Mouse (Mus musculus): ENCODE measurements around the gene Xxylt1.

The Xxylt1 gene

GRCm38 (mm10) chr16:30984101-30984500 lies 97.1 kb downstream of the Xxylt1 start:
- no peak for DNase-seq

- DNase-seq: no peak
Measured at GRCm38 (mm10) chr16:30983699-30984098, 97.5 kb downstream of the Xxylt1 start.

- no peak for DNase-seq
Measured at GRCm38 (mm10) chr16:30983281-30983680, 98.0 kb downstream of the Xxylt1 start.

- DNase-seq: no peak
Measured at GRCm38 (mm10) chr16:30981345-30981744, 99.9 kb downstream of the Xxylt1 start.

- DNase-seq: no peak
Measured at GRCm38 (mm10) chr16:30979905-30980304, 101.3 kb downstream of the Xxylt1 start.

GRCm38 (mm10) chr16:30977728-30978127 lies 103.5 kb downstream of the Xxylt1 start:
- DNase-seq: no peak

- peak; percentile 94 for DNase-seq
Measured at GRCm38 (mm10) chr16:30977186-30977585, 104.0 kb downstream of the Xxylt1 start.

GRCm38 (mm10) chr16:30974549-30974948 lies 106.7 kb downstream of the Xxylt1 start:
- no peak for DNase-seq

GRCm38 (mm10) chr16:30973416-30973815 lies 107.8 kb downstream of the Xxylt1 start:
- peak; percentile 41 for DNase-seq

- DNase-seq: no peak
Measured at GRCm38 (mm10) chr16:30971950-30972541, 109.2 kb downstream of the Xxylt1 start.

- no peak for DNase-seq
Measured at GRCm38 (mm10) chr16:30969266-30970064, 111.8 kb downstream of the Xxylt1 start.

- no peak for DNase-seq
Measured at GRCm38 (mm10) chr16:30968402-30969151, 112.7 kb downstream of the Xxylt1 start.

GRCm38 (mm10) chr16:30966684-30967083 lies 114.5 kb downstream of the Xxylt1 start:
- no peak for DNase-seq

GRCm38 (mm10) chr16:30964891-30965290 lies 116.3 kb downstream of the Xxylt1 start:
- DNase-seq: no peak

- DNase-seq: no peak
Measured at GRCm38 (mm10) chr16:30964411-30964810, 116.8 kb downstream of the Xxylt1 start.

- DNase-seq: no peak
Measured at GRCm38 (mm10) chr16:30962515-30962914, 118.7 kb downstream of the Xxylt1 start.

GRCm38 (mm10) chr16:30961176-30961575 lies 120.1 kb downstream of the Xxylt1 start:
- DNase-seq: no peak

GRCm38 (mm10) chr16:30960266-30960665 lies 121.0 kb downstream of the Xxylt1 start:
- DNase-seq: no peak

- no peak for DNase-seq
Measured at GRCm38 (mm10) chr16:30959692-30960091, 121.5 kb downstream of the Xxylt1 start.

- DNase-seq: no peak
Measured at GRCm38 (mm10) chr16:30956141-30956540, 125.1 kb downstream of the Xxylt1 start.

- DNase-seq: no peak
Measured at GRCm38 (mm10) chr16:30948636-30949035, 132.6 kb downstream of the Xxylt1 start.

GRCm38 (mm10) chr16:30948216-30948615 lies 133.0 kb downstream of the Xxylt1 start:
- DNase-seq: no peak

GRCm38 (mm10) chr16:30944886-30945285 lies 136.3 kb downstream of the Xxylt1 start:
- DNase-seq: no peak

GRCm38 (mm10) chr16:30943919-30944318 lies 137.3 kb downstream of the Xxylt1 start:
- DNase-seq: no peak

Measured in right cerebral cortex, postnatal 14 days (tissue).